Comparison of ENCODE assay signal across 9 mouse cellular contexts in genomic region chr17:33755418-33756107, GRCm38 (mm10). TPM values are rescaled to one million over a fixed set of nuclear protein-coding genes. Genes with fewer than 3 reads are reported as not detected.
DNase-seq lines count a peak whose midpoint lies in the region; ATAC-seq and TF ChIP-seq lines count a peak whose summit lies in the region.
"Had no signal": no experiment of that assay in that cellular context is flagged by ENCODE, and none has a peak within 500 bp of the region (broad histone marks: within the 10 kb centered on the region; RNA-seq: fewer than 3 reads in every experiment).

No protein-coding gene starts in this region.

- no peak overlapping the region for H3K4me2 ChIP-seq in neural tube, embryonic 15.5 days

- intact Hi-C loops in gastrocnemius, adult 2 months (cut with DNase I), result loop anchor here (2.0 to 5.0 kb wide), 2 partner anchors 23 to 38 kb away; partner anchors contain the start of gene March2
- intact Hi-C loops in gastrocnemius, postnatal 36 days (cut with DNase I), result no loop called here

- H3K27ac ChIP-seq in gastrocnemius, adult 2 months, result peak overlapping the region; percentile 99
- H3K27ac ChIP-seq in kidney, adult 2 months (ENCODE audit: insufficient read depth, low read depth, low read length), result peak overlapping the region; percentile 29
- peak overlapping the region; percentile 48; the same call in 1 of the 2 replicates for H3K27ac ChIP-seq in neural tube, embryonic 15.5 days (replicated peaks)

- no peak for TF ChIP-seq POLR2A in lung, adult 2 months (IDR thresholded peaks at IDR 0.05; ENCODE audit: borderline replicate concordance, extremely low read depth, low read depth, low read length)
- no peak for TF ChIP-seq POLR2A in kidney, adult 2 months (IDR thresholded peaks at IDR 0.05; ENCODE audit: low read depth, low read length)

- H3K4me3 ChIP-seq in gastrocnemius, adult 2 months, result peak overlapping the region; percentile 32
- H3K4me3 ChIP-seq in lung, adult 2 months (replicated peaks; ENCODE audit: extremely low read depth, low read depth, low read length), result no peak overlapping the region
- no peak overlapping the region for H3K4me3 ChIP-seq in kidney, adult 2 months (ENCODE audit: insufficient read depth, low read depth, low read length)
- H3K4me3 ChIP-seq in neural tube, embryonic 15.5 days (replicated peaks), result no peak overlapping the region

- ATAC-seq in neural tube, embryonic 15.5 days (ENCODE audit: low FRiP score), result no peak

- no peaks in the 10 kb centered on the region for H3K27me3 ChIP-seq in kidney, adult 2 months (replicated peaks; ENCODE audit: control insufficient read depth, insufficient read depth, low read length)
- no peaks in the 10 kb centered on the region for H3K27me3 ChIP-seq in neural tube, embryonic 15.5 days (replicated peaks)

- WGBS in lung, adult 2 months, result 59% methylated on average over 10 of the region's 10 CpGs
- 42% methylated on average over 10 of the region's 10 CpGs for WGBS in kidney, adult 2 months
- 74% methylated on average over 10 of the region's 10 CpGs for WGBS in neural tube, embryonic 15.5 days

- H3K36me3 ChIP-seq in kidney, adult 2 months (ENCODE audit: control insufficient read depth, insufficient read depth, low read length), result no peaks in the 10 kb centered on the region
- H3K36me3 ChIP-seq in neural tube, embryonic 15.5 days, result no peaks in the 10 kb centered on the region

- peaks cover 43% of the 10 kb centered on the region for H3K4me1 ChIP-seq in lung, adult 2 months (ENCODE audit: control insufficient read depth, insufficient read depth, low read length)
- H3K4me1 ChIP-seq in kidney, adult 2 months (ENCODE audit: control insufficient read depth, insufficient read depth, low read length), result peaks cover 49% of the 10 kb centered on the region
- peaks cover 68% of the 10 kb centered on the region for H3K4me1 ChIP-seq in neural tube, embryonic 15.5 days

- DNase-seq in gastrocnemius, adult 2 months, result peak; percentile 26
- no peak for DNase-seq in gastrocnemius, postnatal 36 days
- peak; percentile 11 for DNase-seq in lung, postnatal 10 days
- no peak for DNase-seq in lung, adult 2 months
- peak; percentile 70 for DNase-seq in kidney, adult 2 months
- no peak for DNase-seq in frontal cortex, postnatal 36 days (ENCODE audit: low spot score in 2 of 2)
- DNase-seq in right cerebral cortex, postnatal 25 days, result no peak
- DNase-seq: thymus, adult 2 months had no signal

- no peak for TF ChIP-seq CTCF in gastrocnemius, adult 2 months (IDR thresholded peaks at IDR 0.05)
- no peak for TF ChIP-seq CTCF in lung, adult 2 months (IDR thresholded peaks at IDR 0.05; ENCODE audit: insufficient read depth, low read length)
- TF ChIP-seq CTCF in kidney, adult 2 months (conservative IDR thresholded peaks at IDR 0.05; ENCODE audit: insufficient read depth, insufficient read length, low read depth, low read length), result no peak

- H3K9ac ChIP-seq in neural tube, embryonic 15.5 days (replicated peaks), result no peak overlapping the region

- no peaks in the 10 kb centered on the region for H3K9me3 ChIP-seq in neural tube, embryonic 15.5 days (replicated peaks)

RNA-seq across cellular contexts. Expression of gene Rab11b, which starts 4.8 kb away (rescaled TPM):
- total RNA-seq in gastrocnemius, adult 2 months (2021), result 100 to 1,000 TPM; 134 to 150 TPM
- total RNA-seq in gastrocnemius, postnatal 36 days (2021), result 100 to 1,000 TPM; 120 to 147 TPM
- polyA plus RNA-seq in lung, adult 2 months (2012; rRNA removed), result 389 and 406 TPM in 2 replicates
- polyA plus RNA-seq in kidney, adult 2 months (2012; rRNA removed), result 291 and 303 TPM in 2 replicates
- polyA plus RNA-seq in neural tube, embryonic 15.5 days (2015; fragmentation: Nextera tagmentation; extraction: Ambion mirVana), result 519 and 596 TPM in 2 replicates

RNA-seq across cellular contexts. Expression of gene Angptl4, which starts 26.1 kb away (rescaled TPM):
- 1 to 10 TPM; 1.4 to 5.9 TPM for total RNA-seq in gastrocnemius, adult 2 months (2021)
- total RNA-seq in gastrocnemius, postnatal 36 days (2021), result 10 to 100 TPM in 1 of 2 experiments, 1 to 10 TPM in 1; 8.0 to 11.7 TPM
- polyA plus RNA-seq in lung, adult 2 months (2012; rRNA removed), result 34.6 and 87.6 TPM in 2 replicates
- 19.2 and 21.0 TPM in 2 replicates for polyA plus RNA-seq in kidney, adult 2 months (2012; rRNA removed)
- polyA plus RNA-seq in neural tube, embryonic 15.5 days (2015; fragmentation: Nextera tagmentation; extraction: Ambion mirVana), result 21.6 and 23.3 TPM in 2 replicates

RNA-seq across cellular contexts. Expression of gene March2, which starts 37.1 kb away (rescaled TPM):
- 10 to 100 TPM; 88.8 to 90.7 TPM for total RNA-seq in gastrocnemius, adult 2 months (2021)
- total RNA-seq in gastrocnemius, postnatal 36 days (2021), result 10 to 100 TPM; 83.8 to 92.6 TPM
- polyA plus RNA-seq in lung, adult 2 months (2012; rRNA removed), result 114 and 126 TPM in 2 replicates
- polyA plus RNA-seq in kidney, adult 2 months (2012; rRNA removed), result 95.8 and 102 TPM in 2 replicates
- 77.4 and 81.5 TPM in 2 replicates for polyA plus RNA-seq in neural tube, embryonic 15.5 days (2015; fragmentation: Nextera tagmentation; extraction: Ambion mirVana)

RNA-seq across cellular contexts. Expression of gene Kank3, which starts 54.8 kb away (rescaled TPM):
- total RNA-seq in gastrocnemius, adult 2 months (2021), result 10 to 100 TPM; 15.7 to 24.5 TPM
- 10 to 100 TPM; 15.3 to 22.5 TPM for total RNA-seq in gastrocnemius, postnatal 36 days (2021)
- 395 and 450 TPM in 2 replicates for polyA plus RNA-seq in lung, adult 2 months (2012; rRNA removed)
- 83.0 and 89.3 TPM in 2 replicates for polyA plus RNA-seq in kidney, adult 2 months (2012; rRNA removed)
- 46.7 and 48.5 TPM in 2 replicates for polyA plus RNA-seq in neural tube, embryonic 15.5 days (2015; fragmentation: Nextera tagmentation; extraction: Ambion mirVana)

Comparison
In these comparisons a context has a peak if more than half of its experiments do, and no peak if none do; other contexts are left out.
1. DNase-seq: peak in gastrocnemius, adult 2 months (single experiment), lung, postnatal 10 days (single experiment) and kidney, adult 2 months (single experiment); none in gastrocnemius, postnatal 36 days (0 of 2), lung, adult 2 months (single experiment), frontal cortex, postnatal 36 days (0 of 2) and right cerebral cortex, postnatal 25 days (single experiment).
2. H3K27ac ChIP-seq: peak in every context shown above with its lines; median percentile 99 in gastrocnemius, adult 2 months; 48 in neural tube, embryonic 15.5 days; 29 in kidney, adult 2 months.